18 mouse cellular contexts compared by ENCODE assay signal in the genomic region with DNA sequence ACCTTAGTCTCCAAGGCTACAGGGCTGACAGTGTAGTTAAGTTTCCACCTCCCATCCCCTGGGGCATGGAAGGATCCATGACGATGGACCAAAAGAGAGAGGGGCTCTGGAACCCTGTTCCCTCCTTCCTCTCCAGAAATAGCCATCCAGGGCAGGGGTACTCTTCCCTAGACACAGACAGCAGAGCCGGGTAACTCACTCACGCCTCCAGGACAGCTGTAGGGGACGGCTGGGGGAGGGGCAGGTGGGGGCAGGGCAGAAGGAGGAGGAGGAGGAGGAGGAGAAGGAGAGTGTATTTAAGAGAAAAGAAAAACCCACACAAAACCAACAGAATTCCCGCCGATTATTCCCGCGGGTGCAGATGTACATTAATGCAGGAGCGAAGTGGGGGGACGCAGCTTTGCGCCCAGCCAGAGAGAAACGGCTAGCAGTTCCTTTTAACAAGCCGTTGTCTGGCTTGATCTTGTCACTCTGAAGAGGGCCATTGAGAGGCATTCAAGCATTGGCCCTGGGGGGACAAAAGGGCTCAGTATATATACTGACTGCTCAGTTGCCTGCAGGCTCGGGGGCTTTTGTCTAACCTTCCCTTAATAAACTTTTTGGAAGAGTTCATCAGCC. TPM values are rescaled to one million over a fixed set of nuclear protein-coding genes. Genes with fewer than 3 reads are reported as not detected.
A peak's percentile ranks its signal among the peaks of the same experiment; 100 is the strongest.
DNase-seq lines count a peak whose midpoint lies in the region; ATAC-seq and TF ChIP-seq lines count a peak whose summit lies in the region.
"Had no signal": no experiment of that assay in that cellular context is flagged by ENCODE, and none has a peak within 500 bp of the region (broad histone marks: within the 10 kb centered on the region; RNA-seq: fewer than 3 reads in every experiment).

No protein-coding gene starts in this region.

- no peak for TF ChIP-seq POLR2A in cerebellum, adult 2 months (IDR thresholded peaks at IDR 0.05; ENCODE audit: borderline replicate concordance, insufficient read depth, low read length)

- peak overlapping the region; percentile 2; the same call in 1 of the 2 replicates for H3K4me2 ChIP-seq in embryonic facial prominence, embryonic 11.5 days (ENCODE audit: low read depth, low read length)
- peak overlapping the region; percentile 19; the same call in 1 of the 2 replicates for H3K4me2 ChIP-seq in hindbrain, embryonic 13.5 days
- no peak overlapping the region for H3K4me2 ChIP-seq in midbrain, postnatal 0 days (ENCODE audit: low read depth, low read length, poor library complexity, severe bottlenecking)
- H3K4me2 ChIP-seq: embryonic facial prominence, embryonic 13.5 days had no signal

- DNase-seq in embryo, embryonic 10.5 days (ENCODE audit: low spot score): peak; percentile 83
- peak; percentile 59 for DNase-seq in embryonic facial prominence, embryonic 11.5 days (ENCODE audit: low spot score)
- peak; percentile 38 for DNase-seq in midbrain, postnatal 0 days (ENCODE audit: low spot score)
- no peak for DNase-seq in left cerebral cortex, adult 2 months (ENCODE audit: extremely low spot score in 1 of 2, low spot score in 2 of 2)
- DNase-seq in cerebellum, adult 2 months: no peak
- DNase-seq in gastrocnemius, adult 2 months: no peak
- DNase-seq: cerebellum, adult 11-12 months; heart, adult 2 months; kidney, adult 9 months; liver, postnatal 0 days had no signal

- peaks cover 43% of the 10 kb centered on the region for H3K27me3 ChIP-seq in embryonic facial prominence, embryonic 11.5 days (ENCODE audit: control insufficient read depth, insufficient read depth, low read length)
- peaks cover 92% of the 10 kb centered on the region for H3K27me3 ChIP-seq in hindbrain, embryonic 13.5 days
- peaks cover 9% of the 10 kb centered on the region for H3K27me3 ChIP-seq in midbrain, postnatal 0 days (ENCODE audit: insufficient read depth, low read length)
- no peaks in the 10 kb centered on the region; the same call in 1 of the 2 replicates for H3K27me3 ChIP-seq in cerebellum, adult 2 months (ENCODE audit: control insufficient read depth, insufficient read depth, low read length)

- peak overlapping the region; percentile 13; the same call in 1 of the 2 replicates for H3K9ac ChIP-seq in embryonic facial prominence, embryonic 11.5 days (replicated peaks; ENCODE audit: low read length)
- peak overlapping the region; percentile 39; the same call in 1 of the 2 replicates for H3K9ac ChIP-seq in hindbrain, embryonic 13.5 days
- no peak overlapping the region for H3K9ac ChIP-seq in midbrain, postnatal 0 days (replicated peaks; ENCODE audit: low read length, poor library complexity, severe bottlenecking)
- H3K9ac ChIP-seq: embryonic facial prominence, embryonic 13.5 days; liver, postnatal 0 days had no signal

- no peak overlapping the region for H3K4me3 ChIP-seq in embryonic facial prominence, embryonic 11.5 days (ENCODE audit: low read depth, low read length)
- H3K4me3 ChIP-seq in hindbrain, embryonic 13.5 days: no peak overlapping the region
- no peak overlapping the region for H3K4me3 ChIP-seq in midbrain, postnatal 0 days (ENCODE audit: low read depth, low read length)
- no peak overlapping the region for H3K4me3 ChIP-seq in left cerebral cortex, adult 2 months
- H3K4me3 ChIP-seq in cerebellum, adult 2 months (replicated peaks; ENCODE audit: insufficient read depth, low read depth, low read length): no peak overlapping the region
- no peak overlapping the region for H3K4me3 ChIP-seq in gastrocnemius, adult 2 months
- H3K4me3 ChIP-seq: embryonic facial prominence, embryonic 13.5 days; heart, adult 2 months had no signal

- peaks cover 8% of the 10 kb centered on the region for H3K4me1 ChIP-seq in embryonic facial prominence, embryonic 11.5 days (ENCODE audit: control insufficient read depth, insufficient read depth, low read length)
- H3K4me1 ChIP-seq in hindbrain, embryonic 13.5 days (replicated peaks): peaks cover 51% of the 10 kb centered on the region
- no peaks in the 10 kb centered on the region for H3K4me1 ChIP-seq in midbrain, postnatal 0 days (ENCODE audit: insufficient read depth, low read length)
- H3K4me1 ChIP-seq in cerebellum, adult 2 months (ENCODE audit: control insufficient read depth, insufficient read depth, low read length): no peaks in the 10 kb centered on the region

- no peaks in the 10 kb centered on the region for H3K36me3 ChIP-seq in embryonic facial prominence, embryonic 11.5 days (replicated peaks; ENCODE audit: control insufficient read depth, insufficient read depth, low read depth, low read length)
- no peaks in the 10 kb centered on the region for H3K36me3 ChIP-seq in hindbrain, embryonic 13.5 days
- no peaks in the 10 kb centered on the region for H3K36me3 ChIP-seq in midbrain, postnatal 0 days (ENCODE audit: insufficient read depth, low read length)
- H3K36me3 ChIP-seq: embryonic facial prominence, embryonic 13.5 days had no signal

- H3K27ac ChIP-seq in embryonic facial prominence, embryonic 11.5 days (replicated peaks; ENCODE audit: low read depth, low read length): 0 out of 2 replicates have a peak overlapping the region, but pooled peaks have one; percentile 20
- peak overlapping the region; percentile 35; the same call in 1 of the 2 replicates for H3K27ac ChIP-seq in hindbrain, embryonic 13.5 days
- H3K27ac ChIP-seq in midbrain, postnatal 0 days (ENCODE audit: low read depth, low read length): no peak overlapping the region
- no peak overlapping the region for H3K27ac ChIP-seq in left cerebral cortex, adult 2 months
- no peak overlapping the region for H3K27ac ChIP-seq in cerebellum, adult 2 months (ENCODE audit: insufficient read depth, low read length)
- H3K27ac ChIP-seq in gastrocnemius, adult 2 months: no peak overlapping the region
- H3K27ac ChIP-seq: embryonic facial prominence, embryonic 13.5 days; heart, adult 2 months; stomach, postnatal 0 days had no signal

- 7% methylated on average over 14 of the region's 14 CpGs for WGBS in embryonic facial prominence, embryonic 11.5 days
- 1% methylated on average over 14 of the region's 14 CpGs for WGBS in hindbrain, embryonic 13.5 days
- 10% methylated on average over 14 of the region's 14 CpGs for WGBS in midbrain, postnatal 0 days
- 32% methylated on average over 14 of the region's 14 CpGs for WGBS in cerebellum, adult 2 months

- TF ChIP-seq CTCF in midbrain, postnatal 0 days (IDR thresholded peaks at IDR 0.05): no peak
- no peak for TF ChIP-seq CTCF in left cerebral cortex, adult 2 months (IDR thresholded peaks at IDR 0.05)
- no peak for TF ChIP-seq CTCF in cerebellum, adult 2 months (IDR thresholded peaks at IDR 0.05; ENCODE audit: borderline replicate concordance, insufficient read depth, low read depth, low read length)
- no peak for TF ChIP-seq CTCF in gastrocnemius, adult 2 months (IDR thresholded peaks at IDR 0.05)

- peak; percentile 50 for ATAC-seq in embryonic facial prominence, embryonic 11.5 days (replicated peaks; ENCODE audit: insufficient number of reproducible peaks, low FRiP score, low TSS enrichment, low read depth)
- ATAC-seq in hindbrain, embryonic 13.5 days (ENCODE audit: low FRiP score): no peak
- no peak for ATAC-seq in midbrain, postnatal 0 days (ENCODE audit: low FRiP score)
- ATAC-seq: liver, postnatal 0 days had no signal

- H3K9me3 ChIP-seq in embryonic facial prominence, embryonic 11.5 days (replicated peaks; ENCODE audit: control insufficient read depth, low read length): no peaks in the 10 kb centered on the region
- no peaks in the 10 kb centered on the region for H3K9me3 ChIP-seq in hindbrain, embryonic 13.5 days
- H3K9me3 ChIP-seq in midbrain, postnatal 0 days (ENCODE audit: low read length): no peaks in the 10 kb centered on the region
- H3K9me3 ChIP-seq: embryonic facial prominence, embryonic 13.5 days had no signal

- intact Hi-C loops in left cerebral cortex, adult 2 months (cut with DNase I): no loop called here
- intact Hi-C loops in gastrocnemius, adult 2 months (cut with DNase I): no loop called here

RNA-seq across cellular contexts. Expression of a gene that starts 26.0 kb away (rescaled TPM):
- polyA plus RNA-seq in embryonic facial prominence, embryonic 11.5 days (2014; fragmentation: Nextera tagmentation; extraction: Ambion mirVana): 1.9 and 2.0 TPM in 2 replicates
- polyA plus RNA-seq in hindbrain, embryonic 13.5 days (2015; fragmentation: Nextera tagmentation; extraction: Ambion mirVana): 0.84 and 1.6 TPM in 2 replicates
- 34.9 and 36.0 TPM in 2 replicates for total RNA-seq in midbrain, postnatal 0 days (2014; rRNA removed)
- 3.0 and 3.4 TPM in 2 replicates for polyA plus RNA-seq in midbrain, postnatal 0 days (2015; fragmentation: Nextera tagmentation; extraction: Ambion mirVana)
- not detected for total RNA-seq in left cerebral cortex, adult 2 months (2021)
- 0.07 and 0.08 TPM in 2 replicates for polyA plus RNA-seq in cerebellum, adult 2 months (2012; rRNA removed)
- 1 to 10 TPM; 1.8 to 1.9 TPM for total RNA-seq in gastrocnemius, adult 2 months (2021)
- total RNA-seq: heart, adult 2 months; heart, postnatal 25 days; layer of hippocampus, adult 18-20 months; left cerebral cortex, postnatal 14 days; megakaryocyte-erythroid progenitor cell, adult 5-6 weeks had no signal
- polyA plus RNA-seq: heart, adult 2 months; liver, postnatal 0 days; stomach, postnatal 0 days; urinary bladder, adult 2 months had no signal

Comparison
In these comparisons a context has a peak if more than half of its experiments do, and no peak if none do; other contexts are left out.
1. DNase-seq: peak in embryo, embryonic 10.5 days (single experiment), embryonic facial prominence, embryonic 11.5 days (single experiment) and midbrain, postnatal 0 days (single experiment); none in left cerebral cortex, adult 2 months (0 of 2), cerebellum, adult 2 months (0 of 2) and gastrocnemius, adult 2 months (single experiment).
2. H3K27ac ChIP-seq: peak in embryonic facial prominence, embryonic 11.5 days (single experiment) and hindbrain, embryonic 13.5 days (single experiment); none in midbrain, postnatal 0 days (single experiment), left cerebral cortex, adult 2 months (single experiment), cerebellum, adult 2 months (single experiment) and gastrocnemius, adult 2 months (single experiment).